Mouse (Mus musculus): Measurements from ENCODE around the gene Arrdc2.

GRCm38 (mm10) chr8:70810962-70811680 lies 28.4 kb downstream of the Arrdc2 start:
- no peak for TF ChIP-seq CTCF (IDR thresholded peaks at IDR 0.05; ENCODE audit: low read depth, low read length)
- TF ChIP-seq POLR2A (IDR thresholded peaks at IDR 0.05; ENCODE audit: insufficient read depth, low read length): no peak
- TF ChIP-seq EP300 (IDR thresholded peaks at IDR 0.05; ENCODE audit: insufficient read depth, low read depth, low read length): no peak

Data from ES-Bruce4 (cell line).